Mouse (Mus musculus) mouse embryonic stem cell (cell line): ENCODE measurements around the gene Pgc.

Experiments
- in situ Hi-C, 2 experiments: fragments of 300-500 bp; cut with MboI; formaldehyde crosslinking; loops; 1 replicate in 1 of 2; 3 replicates in 1 of 2; pipeline ENCODE4 v1.14.3; 2019 to 2020; ENCODE audit warnings: low sequenced_read_pairs in 2 of 2, low pct_unique_long_range_greater_than_20kb in 1 of 2, mixed read lengths in 1 of 2; ENCODE audit not compliant: unreplicated experiment in 1 of 2

Gene Pgc

DNA sequence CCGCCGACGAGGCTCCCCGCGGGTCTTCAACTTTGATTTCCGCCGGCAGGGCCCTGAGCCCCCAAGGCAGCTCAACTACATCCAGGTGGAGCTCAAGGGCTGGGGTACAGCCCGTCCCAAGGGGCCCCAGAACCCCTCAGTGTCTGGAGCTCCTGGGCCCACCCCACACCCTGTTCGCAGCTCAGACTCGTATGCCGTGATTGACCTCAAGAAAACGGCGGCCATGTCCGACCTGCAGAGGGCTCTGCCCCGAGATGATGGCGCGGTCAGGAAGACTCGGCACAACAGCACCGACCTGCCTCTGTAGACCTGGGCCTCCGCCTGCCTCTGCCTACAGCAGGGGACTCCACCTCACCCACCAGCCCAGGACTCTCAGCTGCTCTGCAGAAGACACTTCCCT, 23.1 kb upstream of the Pgc start:
- in situ Hi-C loops, result no loop called here

DNA sequence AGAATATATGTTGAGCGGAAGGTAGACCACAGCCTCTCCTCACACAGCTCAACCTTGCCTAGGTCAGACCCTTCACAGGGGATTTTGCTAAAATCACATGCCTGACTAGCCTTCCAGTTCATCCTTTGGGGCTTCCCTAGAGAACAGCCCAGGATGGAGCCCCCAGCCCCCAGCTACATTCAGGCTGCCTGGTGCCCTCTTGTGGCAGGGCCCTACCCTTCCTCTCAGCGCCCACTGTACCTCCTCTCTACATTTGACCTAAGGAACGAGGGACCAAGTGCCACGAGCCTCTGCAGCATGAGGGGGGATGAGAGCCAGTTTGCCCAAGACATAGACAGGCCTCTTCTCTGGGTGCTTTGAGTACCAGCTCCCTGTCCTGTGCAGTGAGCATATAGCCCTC, 21.9 kb upstream of the Pgc start:
- in situ Hi-C loops, result no loop called here

DNA sequence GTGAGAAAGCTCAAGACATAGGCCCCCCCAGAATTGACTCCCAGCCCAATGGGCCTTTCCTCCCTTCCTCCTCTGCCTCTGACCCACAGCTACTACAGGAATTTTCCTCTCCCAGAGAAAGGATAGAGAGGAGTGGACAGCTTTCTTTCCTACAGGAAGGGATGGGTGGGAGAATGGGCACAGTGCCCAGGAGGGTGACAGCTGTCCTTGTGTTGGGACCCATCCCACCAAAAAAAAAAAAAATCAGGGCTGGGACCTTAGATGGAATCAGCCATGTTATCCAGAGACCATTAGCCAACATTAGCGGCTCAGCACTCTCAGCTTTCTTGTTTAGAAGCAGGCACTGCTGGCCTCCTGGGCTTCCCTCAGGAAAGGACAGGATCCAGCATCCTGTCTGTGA, 20.4 kb upstream of the Pgc start:
- in situ Hi-C loops, result no loop called here

DNA sequence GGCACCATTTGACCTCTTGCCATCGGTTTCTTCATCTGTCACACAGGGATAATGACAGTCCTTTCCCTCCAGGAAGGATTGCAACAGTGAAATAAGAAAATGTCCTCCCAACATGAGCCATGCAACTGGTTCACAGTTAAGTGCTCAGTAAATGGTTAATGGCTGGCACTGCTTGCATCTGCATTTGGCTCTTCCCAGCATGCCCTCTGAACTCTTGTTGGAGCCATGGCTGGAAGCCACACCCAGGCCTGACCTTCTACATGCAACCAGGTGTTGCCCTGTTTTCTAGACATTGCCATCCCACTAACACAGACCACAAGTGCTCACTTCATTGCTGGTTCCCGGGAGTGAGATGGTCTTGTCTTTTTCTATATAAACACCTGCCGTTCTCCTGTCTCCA, 18.7 kb upstream of the Pgc start:
- in situ Hi-C loops, result no loop called here

DNA sequence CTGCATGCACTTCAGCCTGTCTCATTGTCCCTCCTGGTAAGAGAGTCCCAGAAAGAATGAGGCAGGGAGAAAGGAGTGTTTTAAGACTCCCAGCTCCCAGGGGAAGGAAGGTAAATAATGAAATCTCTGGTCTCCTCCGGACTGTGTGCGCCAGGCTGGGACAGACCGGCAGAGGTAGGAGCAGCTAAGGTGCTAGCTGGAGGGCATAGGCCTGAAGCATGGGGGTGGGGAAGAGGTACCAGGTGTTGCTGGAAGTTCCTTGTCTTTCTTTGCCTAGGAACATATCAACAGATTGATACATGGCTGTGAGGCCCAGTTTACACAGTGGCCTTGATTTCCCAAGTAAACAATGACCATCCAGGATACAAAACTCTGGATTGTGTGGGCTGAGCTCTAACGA, 17.7 kb upstream of the Pgc start:
- in situ Hi-C loops, result no loop called here

DNA sequence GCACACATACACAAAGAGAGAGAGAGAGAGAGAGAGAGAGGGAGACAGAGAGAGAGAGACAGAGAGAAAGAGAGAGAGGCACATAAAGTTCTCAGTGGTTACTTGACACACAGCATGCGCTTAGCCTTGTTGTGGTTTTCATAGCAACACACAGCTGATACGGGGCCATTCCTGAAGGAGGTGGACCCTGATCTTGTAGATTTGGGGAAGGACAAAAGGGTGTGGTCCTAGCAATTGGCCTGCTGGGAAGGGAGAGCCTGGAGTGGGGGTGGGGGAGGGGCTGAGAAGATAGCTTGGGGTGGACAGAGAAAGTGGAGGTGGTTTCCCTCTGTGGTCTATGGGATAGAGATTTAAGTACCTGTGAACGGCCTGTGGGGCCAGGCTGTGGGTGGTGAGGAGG, 16.6 kb upstream of the Pgc start:
- in situ Hi-C loops, result no loop called here

DNA sequence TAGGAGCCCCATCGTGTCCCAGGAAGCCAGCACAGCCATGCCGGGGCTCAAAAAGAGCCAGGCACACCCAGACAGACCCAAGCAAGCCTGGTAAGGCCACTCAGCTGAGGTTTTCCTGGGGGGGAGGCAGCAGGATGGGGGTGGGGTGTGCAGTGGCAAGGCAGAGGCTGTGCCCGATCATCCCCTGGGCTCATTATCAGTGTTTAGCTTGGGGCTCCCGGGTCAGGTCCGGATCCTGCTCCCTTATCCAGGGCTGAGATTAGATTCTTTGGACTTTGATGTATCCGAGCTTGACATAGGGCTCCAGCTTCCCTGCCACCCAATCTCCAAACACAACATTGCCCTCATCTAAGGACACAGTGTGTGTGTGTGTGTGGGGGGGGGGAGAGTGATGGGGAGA, 14.8 kb upstream of the Pgc start:
- in situ Hi-C loops, result no loop called here

DNA sequence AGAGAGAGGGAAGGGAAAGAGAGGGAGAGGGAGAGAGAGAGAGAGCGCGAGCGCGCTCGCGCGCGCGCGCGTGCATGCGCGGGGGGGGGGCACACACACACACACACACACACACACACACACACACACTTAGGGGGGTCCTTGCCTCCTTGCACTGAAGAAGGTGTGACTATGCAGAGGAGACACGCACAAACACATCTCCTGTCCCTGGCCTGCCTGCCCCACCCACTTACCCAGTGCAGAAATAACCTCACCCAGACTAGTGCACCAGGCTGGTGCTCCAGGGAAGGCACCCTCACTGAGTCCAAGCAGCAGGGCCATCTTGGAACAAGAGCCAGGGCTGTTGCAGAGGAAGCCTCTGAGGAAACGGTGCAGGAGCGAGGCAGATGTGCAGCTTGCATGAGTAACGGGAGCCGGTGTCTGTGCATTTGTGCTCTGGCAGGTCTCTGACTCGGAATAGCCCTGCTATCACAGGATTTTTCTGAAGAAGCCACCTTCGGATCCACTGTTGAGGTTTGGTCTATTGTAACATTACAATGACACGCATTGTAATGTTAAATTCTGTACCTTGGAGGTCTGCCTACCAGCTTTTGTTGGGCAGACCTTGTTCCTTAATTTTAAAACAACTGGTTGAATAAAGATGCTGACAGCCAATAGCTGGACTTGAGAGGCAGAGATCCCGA, 13.6 kb upstream of the Pgc start:
- in situ Hi-C loops, result no loop called here

DNA sequence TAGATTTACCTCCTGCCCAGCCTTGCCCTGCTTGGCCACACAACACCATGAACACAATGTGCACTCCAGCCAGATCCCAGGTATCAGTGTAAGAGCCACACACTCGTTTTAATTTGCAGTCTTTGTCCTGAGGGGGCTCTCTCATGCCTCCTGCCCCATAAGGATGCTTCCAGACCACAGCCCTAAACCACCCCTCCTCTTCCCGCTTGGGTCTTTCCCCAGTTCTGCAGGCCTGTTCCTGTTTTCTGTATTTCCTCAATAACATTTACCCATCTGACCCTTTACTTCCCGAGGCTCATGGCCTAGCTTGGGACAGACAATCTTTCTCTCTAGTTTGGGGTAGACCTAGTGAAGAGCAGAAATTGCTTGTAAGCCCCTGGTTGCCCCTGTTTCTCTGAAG, 11.6 kb upstream of the Pgc start:
- in situ Hi-C loops, result no loop called here

DNA sequence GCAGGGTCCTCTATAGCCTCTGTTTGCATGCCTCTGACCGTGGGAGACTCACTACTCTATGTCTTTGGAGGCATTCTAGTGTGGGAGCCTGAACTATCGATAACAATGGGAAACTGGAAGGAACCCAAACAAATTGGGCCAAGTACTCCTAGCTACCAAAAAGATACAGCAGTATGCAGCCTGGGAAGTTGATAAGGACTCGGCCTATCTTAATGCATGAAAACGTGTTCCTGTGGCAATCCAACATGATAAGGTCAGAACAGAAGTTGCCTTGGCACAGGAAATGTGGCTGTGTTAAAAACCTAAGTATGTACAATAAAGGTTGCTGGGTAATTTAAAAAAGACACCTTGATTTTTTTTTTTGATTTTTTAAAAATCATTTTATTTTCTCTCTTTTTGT, 5.5 kb upstream of the Pgc start:
- in situ Hi-C loops, result no loop called here

DNA sequence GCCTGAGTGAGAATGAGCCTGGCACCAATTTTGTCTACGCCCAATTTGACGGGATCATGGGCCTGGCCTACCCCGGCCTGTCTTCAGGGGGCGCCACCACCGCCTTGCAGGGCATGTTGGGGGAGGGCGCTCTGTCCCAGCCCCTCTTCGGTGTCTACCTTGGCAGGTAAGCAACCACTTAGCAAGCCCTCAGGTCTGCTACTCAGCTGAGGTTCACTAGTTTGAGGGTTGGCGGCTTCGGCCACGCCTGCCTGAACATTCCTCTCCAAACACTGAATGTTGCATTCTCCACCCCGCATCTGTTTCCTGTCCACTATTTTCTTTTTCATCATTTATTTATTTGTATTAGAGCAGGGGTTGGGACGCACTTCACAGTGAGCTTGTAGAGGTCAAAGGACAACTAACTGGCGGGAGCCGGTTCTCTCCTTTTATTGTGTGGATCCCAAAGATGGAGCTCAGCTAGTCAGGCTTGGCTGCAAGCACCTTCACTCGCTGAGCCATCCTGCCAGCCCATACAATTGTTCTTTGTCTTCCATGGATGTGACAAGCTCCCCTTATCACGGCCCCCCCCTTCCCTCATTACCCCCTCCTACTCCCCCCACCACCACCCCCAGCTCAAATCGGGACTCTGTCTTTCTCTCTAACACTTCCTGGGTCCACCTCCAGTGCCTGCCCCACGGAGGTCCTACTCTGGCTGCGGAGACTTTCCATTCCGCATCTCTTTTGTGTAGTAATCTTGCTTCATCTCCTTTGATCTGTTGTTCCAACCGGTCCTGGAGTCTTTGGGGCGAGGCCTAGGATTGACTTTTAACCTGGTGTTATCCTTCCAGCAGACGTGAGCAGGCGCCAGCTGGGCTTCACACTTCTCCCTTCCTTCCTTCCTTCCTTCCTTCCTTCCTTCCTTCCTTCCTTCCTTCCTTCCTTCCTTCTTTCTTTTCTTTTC, 4.3 kb downstream of the Pgc start:
- in situ Hi-C loops, result no loop called here

DNA sequence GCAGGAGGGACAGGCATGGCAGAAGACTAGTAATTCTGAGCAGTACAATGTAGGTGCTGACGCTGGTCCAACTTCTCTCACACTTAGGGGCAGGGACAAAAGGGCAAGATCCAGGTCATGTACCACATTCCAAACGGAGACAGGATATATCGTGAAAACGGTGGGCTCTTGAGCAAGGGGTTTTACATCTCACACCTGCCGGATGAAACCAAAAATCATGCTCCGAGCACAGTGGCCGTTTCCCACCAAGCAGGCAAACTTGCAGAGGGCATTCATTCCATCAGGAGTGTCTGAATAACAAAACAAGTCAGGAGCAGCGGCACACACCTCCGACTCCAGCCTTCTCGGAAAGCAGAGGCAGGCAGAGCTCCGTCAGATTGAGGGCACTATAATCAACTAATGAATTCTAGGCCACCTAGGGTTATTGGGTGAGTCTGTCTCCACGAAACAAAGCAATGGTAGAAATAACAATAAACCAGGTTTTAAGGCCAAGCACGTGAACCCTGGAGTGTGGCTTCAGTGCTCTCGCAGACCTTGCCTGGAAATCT, 9.0 kb downstream of the Pgc start:
- in situ Hi-C loops, result no loop called here

DNA sequence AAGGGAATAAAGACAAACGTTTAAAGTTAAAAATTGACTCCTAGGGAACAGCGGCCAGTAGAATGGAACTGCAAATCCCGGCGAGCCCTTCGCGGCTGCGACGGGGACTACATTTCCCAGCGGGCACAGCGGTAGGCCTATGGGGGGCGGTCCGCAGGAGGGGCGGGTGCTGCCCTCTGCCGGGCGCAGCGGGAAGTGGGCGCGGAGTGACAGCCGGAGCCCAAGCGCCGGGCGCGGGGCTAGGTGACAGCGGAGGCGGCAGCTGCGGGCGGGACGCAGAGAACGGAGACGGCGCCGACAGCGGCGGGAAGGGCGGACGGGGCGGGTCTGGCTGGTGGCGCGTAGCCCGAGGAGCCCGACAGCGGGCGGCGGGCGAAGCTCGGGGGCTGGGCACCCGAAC, 10.2 kb downstream of the Pgc start, which contains the start of gene Tfeb:
Gene Tfeb, plus strand, starts transcription at position 175 of the 400 bp plus-strand sequence.
- in situ Hi-C loops, result no loop called here

DNA sequence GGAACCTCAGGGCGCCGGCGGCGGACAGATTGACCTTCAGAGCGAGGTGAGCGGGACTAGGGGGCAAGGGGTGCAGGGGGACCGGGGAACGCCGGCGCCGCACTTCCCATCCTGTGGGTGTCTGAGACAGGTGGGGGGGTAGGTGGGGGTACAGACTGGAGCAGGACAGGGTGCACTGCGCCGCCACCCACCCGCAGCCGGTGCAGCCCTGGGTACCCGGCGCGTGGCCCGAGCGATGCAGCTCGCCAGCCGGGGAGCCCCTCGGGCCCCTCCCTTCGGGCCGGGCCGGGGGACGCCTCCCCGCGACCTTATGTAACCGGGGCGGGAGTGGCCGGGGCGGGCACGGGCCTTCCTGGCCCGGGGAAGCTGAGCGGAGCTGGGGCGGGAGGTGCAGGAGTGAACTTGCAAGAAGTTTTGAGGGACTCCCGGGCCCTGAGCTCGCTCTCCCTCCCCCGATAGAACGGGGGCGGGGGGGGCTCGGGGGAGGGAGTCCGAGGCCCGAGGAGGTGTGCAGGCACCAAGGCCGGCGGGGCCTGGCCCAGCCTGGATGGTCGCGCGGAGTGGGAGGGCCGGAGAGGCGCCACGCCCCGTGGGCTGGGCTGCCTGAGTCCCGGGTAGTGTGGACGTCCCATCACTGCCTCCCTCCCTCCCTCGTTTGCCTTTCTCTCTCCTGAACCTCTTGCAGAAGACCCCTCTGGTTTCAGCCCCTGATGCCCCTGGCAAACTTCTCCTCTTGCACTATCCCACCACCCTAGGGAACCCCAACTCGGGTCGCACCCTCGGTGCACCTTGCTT, 10.8 kb downstream of the Pgc start:
- in situ Hi-C loops, result no loop called here

DNA sequence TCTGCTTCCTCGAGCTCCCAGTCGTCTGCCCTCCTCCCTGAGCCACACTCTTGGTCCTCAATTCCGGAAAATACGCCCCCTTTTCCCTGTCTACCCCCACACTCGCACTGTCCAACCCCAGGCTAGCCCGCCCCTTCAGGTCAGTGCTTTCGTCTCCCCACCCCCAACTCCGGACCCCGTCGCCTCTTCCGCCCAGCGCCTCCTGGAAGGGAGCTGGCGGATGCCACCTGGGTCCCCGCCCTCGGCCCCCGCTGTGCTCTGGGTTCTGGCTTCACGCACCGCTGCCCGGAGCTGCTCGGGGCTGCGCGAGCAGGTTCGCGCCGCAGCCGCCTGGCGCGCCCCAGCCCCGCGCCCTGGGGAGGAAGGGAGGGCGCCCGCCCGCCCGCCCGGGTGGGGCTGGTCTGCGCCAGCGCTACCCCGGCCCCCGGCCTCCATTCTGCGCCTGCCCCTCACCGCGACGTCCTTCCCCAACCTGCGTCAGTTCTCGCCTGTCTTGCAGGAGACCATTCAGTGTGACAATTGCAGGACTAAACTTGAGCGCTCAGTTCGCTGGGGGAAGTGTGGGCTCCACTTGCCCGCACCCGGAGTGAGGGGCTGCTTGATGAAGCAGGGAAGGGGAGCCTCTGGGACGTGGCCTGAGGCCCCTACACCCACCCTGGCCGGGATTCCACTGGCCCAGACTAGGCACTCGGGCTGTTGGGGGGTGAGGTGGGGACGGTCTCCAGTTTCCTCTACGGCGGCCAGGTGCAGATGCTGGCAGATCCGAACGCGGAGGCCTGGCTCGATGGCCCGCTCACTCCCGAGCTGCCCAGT, 11.6 kb downstream of the Pgc start:
- in situ Hi-C loops, result no loop called here

DNA sequence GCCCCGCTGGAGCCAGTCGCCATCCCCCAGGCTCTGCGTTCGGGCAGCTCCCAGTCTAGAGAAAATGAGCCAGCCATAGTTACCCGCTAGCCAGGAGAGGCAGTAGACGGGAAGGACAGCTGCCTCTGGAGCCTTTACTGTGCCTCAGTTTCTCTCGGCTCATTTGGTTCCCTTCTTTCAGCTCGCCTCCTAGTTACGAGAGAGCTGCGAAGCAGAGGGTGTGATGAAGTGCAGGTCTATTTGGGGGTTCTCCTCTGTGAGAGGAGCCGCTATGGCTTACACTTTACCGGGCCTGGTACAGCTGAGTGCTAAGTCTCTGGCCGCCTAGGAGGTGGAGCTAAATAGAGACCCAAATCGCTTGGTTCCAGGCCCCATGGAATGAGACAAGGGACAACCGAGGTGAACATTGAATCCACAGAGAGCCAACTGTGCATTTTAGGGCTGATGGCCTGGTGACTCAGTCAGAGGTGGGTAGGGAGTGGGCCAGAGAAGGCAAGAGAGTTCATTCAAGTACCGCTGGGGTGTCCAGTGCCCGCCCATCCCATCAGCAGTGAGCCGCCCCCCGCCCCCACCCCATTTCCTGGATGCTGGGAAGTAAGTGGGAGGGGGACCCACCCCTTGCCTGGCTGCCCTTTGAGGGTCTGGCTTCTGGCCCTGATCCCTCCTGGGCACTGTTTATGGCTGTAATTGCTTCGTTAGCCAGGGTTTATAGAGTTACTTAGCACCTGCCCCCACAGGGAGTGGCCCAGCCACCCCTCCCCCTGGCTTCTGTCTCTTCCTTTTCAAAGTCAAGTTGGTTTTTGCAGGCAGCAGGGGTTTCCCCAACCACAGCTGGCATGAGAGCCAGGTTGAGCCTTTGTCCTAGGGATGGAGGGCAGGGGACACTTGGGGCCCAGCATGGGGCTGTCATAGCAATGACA, 12.5 kb downstream of the Pgc start:
- in situ Hi-C loops, result no loop called here

DNA sequence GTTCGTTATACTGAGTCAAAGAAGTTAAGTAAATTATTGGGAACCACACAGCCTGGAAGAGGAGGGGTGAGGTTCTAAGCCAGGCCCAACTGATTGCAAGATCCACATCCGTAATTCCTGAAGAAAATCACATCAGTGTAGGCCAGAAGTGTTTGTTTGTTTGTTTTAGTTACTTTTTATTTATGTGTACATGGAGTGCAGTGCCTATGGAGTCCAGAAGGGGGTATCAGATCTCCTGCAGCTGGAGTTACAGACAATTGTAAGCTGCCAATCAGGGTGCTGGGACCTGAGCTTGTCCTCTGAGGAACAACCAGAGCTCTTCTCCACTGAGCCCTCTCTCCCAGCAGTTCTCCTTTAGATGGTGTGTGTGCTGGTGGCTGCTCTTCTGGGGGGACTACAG, 13.5 kb downstream of the Pgc start:
- in situ Hi-C loops, result no loop called here
